Mouse (Mus musculus) kidney, embryonic 14.5 days (tissue): ENCODE measurements around the gene Adra1b. TPM values are rescaled to one million over a fixed set of nuclear protein-coding genes. Genes with fewer than 3 reads are reported as not detected.
A peak's percentile ranks its signal among the peaks of the same experiment; 100 is the strongest.

Experiments used
- ATAC-seq: fragments of 200-750 bp; cut with Nextera tagmentation; 2 replicates; pipeline ENCODE4 v1.8.0; 2017; ENCODE audit warnings: moderate number of reproducible peaks, mild to moderate bottlenecking, moderate TSS enrichment, moderate library complexity; ENCODE audit not compliant: low FRiP score, low TSS enrichment
- H3K27ac ChIP-seq: fragments of 300-500 bp; sonication (generic); 2 replicates; pipeline ENCODE4 v1.5.1; 2014; ENCODE audit warnings: low read depth, mild to moderate bottlenecking, low read length, moderate library complexity, mixed read lengths
- H3K27me3 ChIP-seq: fragments of 300-500 bp; sonication (generic); 2 replicates; pipeline ENCODE4 v1.6.1; 2014; ENCODE audit warnings: mild to moderate bottlenecking, low read length; ENCODE audit not compliant: control insufficient read depth, insufficient read depth
- H3K36me3 ChIP-seq: fragments of 300-500 bp; sonication (generic); 2 replicates; pipeline ENCODE4 v1.6.1; 2014; ENCODE audit warnings: low read length, mixed read lengths; ENCODE audit not compliant: control insufficient read depth, insufficient read depth
- H3K4me1 ChIP-seq: fragments of 300-500 bp; sonication (generic); 2 replicates; pipeline ENCODE4 v1.6.1; 2014; ENCODE audit warnings: low read length, mixed read lengths; ENCODE audit not compliant: control insufficient read depth, insufficient read depth
- H3K4me2 ChIP-seq: fragments of 300-500 bp; sonication (generic); replicated peaks from 2 replicates; pipeline ENCODE4 v1.6.1; 2014; ENCODE audit warnings: low read depth, mild to moderate bottlenecking, low read length
- H3K4me3 ChIP-seq: fragments of 300-500 bp; sonication (generic); 2 replicates; pipeline ENCODE4 v1.5.1; 2014; ENCODE audit warnings: mild to moderate bottlenecking, low read length
- H3K9ac ChIP-seq: fragments of 300-500 bp; sonication (generic); 2 replicates; pipeline ENCODE4 v1.6.1; 2014; ENCODE audit warnings: low read depth, mild to moderate bottlenecking, low read length, moderate library complexity
- H3K9me3 ChIP-seq: fragments of 300-500 bp; sonication (generic); 2 replicates; pipeline ENCODE4 v1.6.1; 2016; ENCODE audit warnings: low read length; ENCODE audit not compliant: control insufficient read depth
- WGBS: fragments of 180-500 bp; shearing (Covaris S2); extraction: QIAGEN DNeasy Blood & Tissue Kit; methylation state at CpG from one replicate; pipeline ENCODE4 v1.1.7; 2014; 5-methylcytosine and 5-hydroxymethylcytosine counted together
- polyA plus RNA-seq: library from polyadenylated mRNA; unstranded; fragments of >200 nt; fragmentation: Nextera tagmentation; extraction: Ambion mirVana; gene quantifications from 2 replicates; pipeline ENCODE4 v1.2.1, GENCODE M21; 2014

Adra1b gene
- 0.39 and 0.73 TPM in 2 replicates for polyA plus RNA-seq

- Histone ChIP-seq H3K4me1 (no peaks in the 10 kb centered on the region), H3K27ac (no peak within 1 kb of the TSS), H3K4me3 (no peak within 1 kb of the TSS), H3K27me3 (no peaks in the 10 kb centered on the region), H3K4me2 (no peak within 1 kb of the TSS), H3K36me3 (no peaks in the 10 kb centered on the region), H3K9ac (no peak within 1 kb of the TSS), H3K9me3 (no peaks in the 10 kb centered on the region)
- WGBS, result 75% methylated on average over 6 of the region's 6 CpGs
- ATAC-seq, result no peak
Measured at GRCm38 (mm10) chr11:43901051-43901654, at the start of gene Adra1b. Gene Adra1b, minus strand, starts transcription at chr11:43901210.

DNA sequence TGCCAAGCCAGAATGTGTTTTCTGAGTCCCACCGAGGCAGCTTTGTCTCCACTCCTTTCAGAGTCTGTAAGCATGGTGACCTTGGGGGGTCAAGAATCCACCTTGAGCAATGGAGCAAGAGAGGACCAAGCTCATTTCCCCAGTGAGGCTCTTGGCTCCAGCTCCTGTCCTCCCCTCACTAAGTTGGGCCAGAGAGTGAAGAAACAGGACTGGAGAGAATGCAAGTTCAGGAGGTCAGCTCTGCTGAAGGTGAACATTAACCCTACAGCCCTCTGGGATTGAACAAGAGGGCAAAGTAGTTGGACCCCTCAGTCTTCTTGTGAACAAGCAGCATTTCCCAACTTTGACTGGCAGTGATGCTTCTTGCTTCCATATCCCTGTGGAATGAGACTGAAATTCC, 49.3 kb upstream of the Adra1b start:
- Histone ChIP-seq H3K4me2 (no peak overlapping the region), H3K9me3 (no peaks in the 10 kb centered on the region), H3K9ac (no peak overlapping the region), H3K4me3 (no peak overlapping the region), H3K36me3 (no peaks in the 10 kb centered on the region), H3K4me1 (no peaks in the 10 kb centered on the region), H3K27ac (no peak overlapping the region), H3K27me3 (no peaks in the 10 kb centered on the region)
- 76% methylated on average over 1 of the region's 1 CpGs for WGBS
- peak; percentile 52; the same call in 1 of the 2 replicates for ATAC-seq

DNA sequence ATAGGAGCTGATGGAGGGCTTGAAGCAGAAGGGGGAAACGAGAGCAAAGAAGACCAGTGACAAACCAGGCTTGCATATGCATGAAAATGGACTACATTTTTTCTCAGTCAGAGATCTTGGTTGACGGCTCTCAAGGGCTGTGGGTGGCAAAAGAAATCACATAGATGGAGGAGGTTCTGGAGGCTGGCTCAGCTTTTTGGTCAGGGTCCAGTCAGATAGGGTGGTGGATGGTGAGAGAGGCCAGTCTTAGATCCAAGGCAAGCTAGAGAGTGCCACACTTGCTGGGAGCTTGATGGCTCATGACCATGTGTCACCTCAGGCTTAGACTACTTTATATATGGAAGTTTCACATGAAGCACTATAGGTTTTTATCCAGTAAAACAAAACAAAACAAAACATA, 42.8 kb upstream of the Adra1b start:
- no peaks in the 10 kb centered on the region for H3K27me3 ChIP-seq

GRCm38 (mm10) chr11:43943167-43943566, 42.2 kb upstream of the Adra1b start:
- no peaks in the 10 kb centered on the region for H3K27me3 ChIP-seq
- no peaks in the 10 kb centered on the region for H3K4me1 ChIP-seq
- 81% methylated on average over 1 of the region's 1 CpGs for WGBS
- no peaks in the 10 kb centered on the region for H3K36me3 ChIP-seq
- H3K4me3 ChIP-seq, result no peak overlapping the region
- no peak overlapping the region for H3K27ac ChIP-seq
- no peak for ATAC-seq
- no peaks in the 10 kb centered on the region for H3K9me3 ChIP-seq
- no peak overlapping the region for H3K9ac ChIP-seq
- no peak overlapping the region for H3K4me2 ChIP-seq

More for the DNA sequence above, 42.8 kb upstream of the Adra1b start:
- Histone ChIP-seq H3K4me2 (no peak overlapping the region), H3K4me1 (no peaks in the 10 kb centered on the region), H3K9ac (no peak overlapping the region), H3K4me3 (no peak overlapping the region), H3K9me3 (no peaks in the 10 kb centered on the region), H3K36me3 (no peaks in the 10 kb centered on the region), H3K27ac (no peak overlapping the region)
- WGBS, result 91% methylated on average over 2 of the region's 2 CpGs
- ATAC-seq, result no peak

GRCm38 (mm10) chr11:43940501-43941202, 39.6 kb upstream of the Adra1b start:
- 89% methylated on average over 6 of the region's 6 CpGs for WGBS
- no peak overlapping the region for H3K4me2 ChIP-seq

GRCm38 (mm10) chr11:43936023-43936422, 35.0 kb upstream of the Adra1b start:
- no peak overlapping the region for H3K4me2 ChIP-seq
- WGBS, result 96% methylated on average over 2 of the region's 2 CpGs
- H3K27me3 ChIP-seq, result no peaks in the 10 kb centered on the region
- H3K36me3 ChIP-seq, result no peaks in the 10 kb centered on the region
- no peaks in the 10 kb centered on the region for H3K9me3 ChIP-seq
- no peak overlapping the region for H3K27ac ChIP-seq
- no peak for ATAC-seq
- H3K4me3 ChIP-seq, result no peak overlapping the region
- H3K4me1 ChIP-seq, result no peaks in the 10 kb centered on the region
- H3K9ac ChIP-seq, result no peak overlapping the region

More at GRCm38 (mm10) chr11:43940501-43941202, 39.6 kb upstream of the Adra1b start:
- Histone ChIP-seq H3K9me3 (no peaks in the 10 kb centered on the region), H3K4me3 (no peak overlapping the region), H3K9ac (no peak overlapping the region), H3K4me1 (no peaks in the 10 kb centered on the region), H3K27ac (no peak overlapping the region), H3K36me3 (no peaks in the 10 kb centered on the region), H3K27me3 (no peaks in the 10 kb centered on the region)
- no peak for ATAC-seq

GRCm38 (mm10) chr11:43933480-43933879, 32.5 kb upstream of the Adra1b start:
- Histone ChIP-seq H3K4me2 (no peak overlapping the region), H3K27ac (no peak overlapping the region), H3K36me3 (no peaks in the 10 kb centered on the region), H3K9ac (no peak overlapping the region), H3K4me3 (no peak overlapping the region), H3K4me1 (no peaks in the 10 kb centered on the region), H3K9me3 (no peaks in the 10 kb centered on the region), H3K27me3 (no peaks in the 10 kb centered on the region)
- no peak for ATAC-seq
- WGBS, result 79% methylated on average over 6 of the region's 6 CpGs

GRCm38 (mm10) chr11:43933000-43933399, 32.0 kb upstream of the Adra1b start:
- Histone ChIP-seq H3K9me3 (no peaks in the 10 kb centered on the region), H3K27me3 (no peaks in the 10 kb centered on the region), H3K27ac (no peak overlapping the region), H3K9ac (no peak overlapping the region), H3K4me3 (no peak overlapping the region), H3K4me1 (no peaks in the 10 kb centered on the region), H3K4me2 (no peak overlapping the region), H3K36me3 (no peaks in the 10 kb centered on the region)
- WGBS, result 95% methylated on average over 4 of the region's 4 CpGs
- ATAC-seq, result no peak

GRCm38 (mm10) chr11:43930191-43930590, 29.2 kb upstream of the Adra1b start:
- Histone ChIP-seq H3K4me1 (no peaks in the 10 kb centered on the region), H3K27me3 (no peaks in the 10 kb centered on the region), H3K4me3 (no peak overlapping the region), H3K9ac (no peak overlapping the region), H3K36me3 (no peaks in the 10 kb centered on the region), H3K4me2 (no peak overlapping the region), H3K27ac (no peak overlapping the region), H3K9me3 (no peaks in the 10 kb centered on the region)
- 93% methylated on average over 2 of the region's 2 CpGs for WGBS
- no peak for ATAC-seq
